Mouse (Mus musculus): ENCODE results near the gene Bach2. TPM values are rescaled to one million over a fixed set of nuclear protein-coding genes. Genes with fewer than 3 reads are reported as not detected.

Gene Bach2
- polyA plus RNA-seq, 1 experiment, result 18.7 TPM

GRCm38 (mm10) chr4:32349361-32349760 is 110.8 kb downstream of the Bach2 start:
- Histone ChIP-seq H3K27me3 (ENCODE audit: control insufficient read depth, insufficient read depth, low read length, poor library complexity, severe bottlenecking) (no peaks in the 10 kb centered on the region), H3K4me3 (ENCODE audit: low read depth, low read length) (no peak overlapping the region), H3K27ac (ENCODE audit: insufficient read depth, low read length) (no peak overlapping the region), H3K9ac (ENCODE audit: low read depth, poor library complexity, severe bottlenecking) (no peak overlapping the region), H3K36me3 (ENCODE audit: control insufficient read depth, insufficient read depth, low read length, poor library complexity, severe bottlenecking) (no peaks in the 10 kb centered on the region), H3K4me1 (ENCODE audit: control insufficient read depth, insufficient read depth, low read length) (no peaks in the 10 kb centered on the region), H3K9me3 (replicated peaks; ENCODE audit: control insufficient read depth, insufficient read depth, low read length, poor library complexity, severe bottlenecking) (no peaks in the 10 kb centered on the region)
- TF ChIP-seq EP300 (IDR thresholded peaks at IDR 0.05; ENCODE audit: insufficient read depth, low read depth, low read length) (no peak), POLR2A (IDR thresholded peaks at IDR 0.05; ENCODE audit: insufficient read depth, low read length) (no peak), CTCF (IDR thresholded peaks at IDR 0.05; ENCODE audit: low read depth, low read length) (no peak)

DNA sequence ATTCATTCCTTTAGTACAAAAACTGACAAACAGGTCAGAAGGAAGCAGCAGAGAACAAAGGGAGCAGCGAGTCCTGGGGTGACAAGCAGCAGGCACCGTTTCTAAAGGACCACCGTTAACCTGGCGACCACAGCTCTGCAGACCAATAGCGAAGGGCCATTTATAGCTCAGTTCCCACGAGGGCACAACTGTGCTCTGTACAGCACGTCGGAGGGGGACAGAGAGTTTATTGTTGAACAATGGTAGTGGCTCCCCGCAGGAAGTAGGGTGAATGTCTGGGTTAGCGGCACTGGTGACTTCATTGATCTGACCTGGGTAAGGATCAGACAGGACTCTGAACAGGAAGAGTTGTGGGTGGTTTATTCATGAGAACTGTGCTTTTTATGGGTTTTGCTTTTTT is 112.6 kb downstream of the Bach2 start:
- no peak overlapping the region for H3K27ac ChIP-seq (ENCODE audit: insufficient read depth, low read length)
- H3K4me1 ChIP-seq (ENCODE audit: control insufficient read depth, insufficient read depth, low read length), result no peaks in the 10 kb centered on the region
- no peak overlapping the region for H3K9ac ChIP-seq (ENCODE audit: low read depth, poor library complexity, severe bottlenecking)
- no peak overlapping the region for H3K4me3 ChIP-seq (ENCODE audit: low read depth, low read length)
- no peaks in the 10 kb centered on the region for H3K27me3 ChIP-seq (ENCODE audit: control insufficient read depth, insufficient read depth, low read length, poor library complexity, severe bottlenecking)
- no peaks in the 10 kb centered on the region for H3K36me3 ChIP-seq (ENCODE audit: control insufficient read depth, insufficient read depth, low read length, poor library complexity, severe bottlenecking)
- TF ChIP-seq EP300 (IDR thresholded peaks at IDR 0.05; ENCODE audit: insufficient read depth, low read depth, low read length) (no peak), POLR2A (IDR thresholded peaks at IDR 0.05; ENCODE audit: insufficient read depth, low read length) (no peak), CTCF (IDR thresholded peaks at IDR 0.05; ENCODE audit: low read depth, low read length) (no peak)
- H3K9me3 ChIP-seq (replicated peaks; ENCODE audit: control insufficient read depth, insufficient read depth, low read length, poor library complexity, severe bottlenecking), result no peaks in the 10 kb centered on the region

- Histone ChIP-seq H3K36me3 (ENCODE audit: control insufficient read depth, insufficient read depth, low read length, poor library complexity, severe bottlenecking) (no peaks in the 10 kb centered on the region), H3K9ac (ENCODE audit: low read depth, poor library complexity, severe bottlenecking) (no peak overlapping the region), H3K27me3 (ENCODE audit: control insufficient read depth, insufficient read depth, low read length, poor library complexity, severe bottlenecking) (no peaks in the 10 kb centered on the region), H3K27ac (ENCODE audit: insufficient read depth, low read length) (no peak overlapping the region), H3K4me3 (ENCODE audit: low read depth, low read length) (no peak overlapping the region), H3K9me3 (replicated peaks; ENCODE audit: control insufficient read depth, insufficient read depth, low read length, poor library complexity, severe bottlenecking) (no peaks in the 10 kb centered on the region), H3K4me1 (ENCODE audit: control insufficient read depth, insufficient read depth, low read length) (no peaks in the 10 kb centered on the region)
- no peak for TF ChIP-seq CTCF (IDR thresholded peaks at IDR 0.05; ENCODE audit: low read depth, low read length)
- TF ChIP-seq EP300 (IDR thresholded peaks at IDR 0.05; ENCODE audit: insufficient read depth, low read depth, low read length), result no peak
- TF ChIP-seq POLR2A (IDR thresholded peaks at IDR 0.05; ENCODE audit: insufficient read depth, low read length), result no peak
Measured at GRCm38 (mm10) chr4:32351661-32352246, 113.2 kb downstream of the Bach2 start.

DNA sequence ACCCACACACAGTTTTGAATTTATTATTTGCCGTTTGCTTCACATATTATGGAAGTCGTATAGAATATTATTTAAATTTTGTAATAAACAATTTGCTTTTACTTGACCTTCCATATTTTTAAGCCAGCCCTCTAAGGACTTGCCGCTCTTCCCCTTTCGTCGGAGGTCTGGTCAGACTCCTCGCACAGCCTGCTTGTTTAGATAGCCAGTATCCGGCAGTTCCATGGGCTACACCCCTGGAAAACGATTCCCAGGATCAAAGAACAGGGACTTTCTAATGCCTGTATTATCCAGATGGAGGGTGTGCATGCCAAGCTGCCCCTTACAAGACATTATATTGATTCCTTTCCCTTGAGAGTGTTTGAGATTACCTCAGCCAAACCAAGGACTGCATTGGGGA is 113.8 kb downstream of the Bach2 start:
- H3K27ac ChIP-seq (ENCODE audit: insufficient read depth, low read length), result no peak overlapping the region
- H3K9me3 ChIP-seq (replicated peaks; ENCODE audit: control insufficient read depth, insufficient read depth, low read length, poor library complexity, severe bottlenecking), result no peaks in the 10 kb centered on the region

DNA sequence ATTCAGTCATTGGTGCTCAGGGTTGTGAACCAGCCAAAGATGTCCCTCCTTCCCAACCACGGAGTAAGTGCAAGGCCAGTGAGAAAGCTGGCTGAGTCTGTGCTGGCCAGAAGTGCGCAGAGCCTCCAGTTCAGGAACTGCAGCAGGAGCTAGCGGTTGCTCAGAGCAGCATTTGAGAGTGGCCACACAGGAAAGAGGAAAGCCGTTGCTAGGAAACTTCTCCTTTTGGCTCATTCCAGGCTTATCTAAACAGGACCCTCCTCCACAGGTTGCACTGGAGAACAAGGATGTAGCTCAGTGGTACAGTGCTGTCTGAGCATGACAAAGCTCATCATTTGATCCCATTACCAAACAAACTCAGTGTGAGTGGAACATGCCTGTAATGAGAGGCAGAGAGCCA is 114.2 kb downstream of the Bach2 start:
- no peak overlapping the region for H3K27ac ChIP-seq (ENCODE audit: insufficient read depth, low read length)
- no peaks in the 10 kb centered on the region for H3K9me3 ChIP-seq (replicated peaks; ENCODE audit: control insufficient read depth, insufficient read depth, low read length, poor library complexity, severe bottlenecking)
- TF ChIP-seq CTCF (IDR thresholded peaks at IDR 0.05; ENCODE audit: low read depth, low read length) (no peak), POLR2A (IDR thresholded peaks at IDR 0.05; ENCODE audit: insufficient read depth, low read length) (no peak), EP300 (IDR thresholded peaks at IDR 0.05; ENCODE audit: insufficient read depth, low read depth, low read length) (no peak)
- H3K4me3 ChIP-seq (ENCODE audit: low read depth, low read length), result no peak overlapping the region
- no peak overlapping the region for H3K9ac ChIP-seq (ENCODE audit: low read depth, poor library complexity, severe bottlenecking)
- H3K4me1 ChIP-seq (ENCODE audit: control insufficient read depth, insufficient read depth, low read length), result no peaks in the 10 kb centered on the region
- no peaks in the 10 kb centered on the region for H3K27me3 ChIP-seq (ENCODE audit: control insufficient read depth, insufficient read depth, low read length, poor library complexity, severe bottlenecking)
- H3K36me3 ChIP-seq (ENCODE audit: control insufficient read depth, insufficient read depth, low read length, poor library complexity, severe bottlenecking), result no peaks in the 10 kb centered on the region

More for the DNA sequence above, 113.8 kb downstream of the Bach2 start:
- H3K4me1 ChIP-seq (ENCODE audit: control insufficient read depth, insufficient read depth, low read length), result no peaks in the 10 kb centered on the region
- TF ChIP-seq EP300 (IDR thresholded peaks at IDR 0.05; ENCODE audit: insufficient read depth, low read depth, low read length) (no peak), CTCF (IDR thresholded peaks at IDR 0.05; ENCODE audit: low read depth, low read length) (no peak), POLR2A (IDR thresholded peaks at IDR 0.05; ENCODE audit: insufficient read depth, low read length) (no peak)
- H3K9ac ChIP-seq (ENCODE audit: low read depth, poor library complexity, severe bottlenecking), result no peak overlapping the region
- H3K36me3 ChIP-seq (ENCODE audit: control insufficient read depth, insufficient read depth, low read length, poor library complexity, severe bottlenecking), result no peaks in the 10 kb centered on the region
- no peaks in the 10 kb centered on the region for H3K27me3 ChIP-seq (ENCODE audit: control insufficient read depth, insufficient read depth, low read length, poor library complexity, severe bottlenecking)
- no peak overlapping the region for H3K4me3 ChIP-seq (ENCODE audit: low read depth, low read length)

- no peak overlapping the region for H3K27ac ChIP-seq (ENCODE audit: insufficient read depth, low read length)
- H3K9me3 ChIP-seq (replicated peaks; ENCODE audit: control insufficient read depth, insufficient read depth, low read length, poor library complexity, severe bottlenecking), result no peaks in the 10 kb centered on the region
- no peaks in the 10 kb centered on the region for H3K27me3 ChIP-seq (ENCODE audit: control insufficient read depth, insufficient read depth, low read length, poor library complexity, severe bottlenecking)
- H3K4me3 ChIP-seq (ENCODE audit: low read depth, low read length), result no peak overlapping the region
- H3K4me1 ChIP-seq (ENCODE audit: control insufficient read depth, insufficient read depth, low read length), result no peaks in the 10 kb centered on the region
- no peak overlapping the region for H3K9ac ChIP-seq (ENCODE audit: low read depth, poor library complexity, severe bottlenecking)
- TF ChIP-seq POLR2A (IDR thresholded peaks at IDR 0.05; ENCODE audit: insufficient read depth, low read length) (no peak), CTCF (IDR thresholded peaks at IDR 0.05; ENCODE audit: low read depth, low read length) (no peak), EP300 (IDR thresholded peaks at IDR 0.05; ENCODE audit: insufficient read depth, low read depth, low read length) (no peak)
- no peaks in the 10 kb centered on the region for H3K36me3 ChIP-seq (ENCODE audit: control insufficient read depth, insufficient read depth, low read length, poor library complexity, severe bottlenecking)
Measured at GRCm38 (mm10) chr4:32355935-32356617, 117.5 kb downstream of the Bach2 start.
